Mouse (Mus musculus) C2C12 (cell line): ENCODE data around the gene Cpd. TPM values are rescaled to one million over a fixed set of nuclear protein-coding genes. Genes with fewer than 3 reads are reported as not detected.

Experiments used
- H3K27me3 ChIP-seq: one replicate; pipeline ENCODE4 v1.6.1; 2011; ENCODE audit not compliant: control insufficient read depth, insufficient read depth, insufficient read length
- H3K36me3 ChIP-seq: one replicate; pipeline ENCODE4 v1.6.1; 2011; ENCODE audit not compliant: control insufficient read depth, insufficient read depth
- H3K4me3 ChIP-seq: one replicate; pipeline ENCODE4 v1.5.1; 2011; ENCODE audit warnings: mild to moderate bottlenecking, control low read depth; ENCODE audit not compliant: poor library complexity, insufficient read depth, severe bottlenecking
- H3K79me2 ChIP-seq: one replicate; pipeline ENCODE4 v1.6.1; 2011; ENCODE audit not compliant: control insufficient read depth, insufficient read depth
- H3K79me3 ChIP-seq: one replicate; pipeline ENCODE4 v1.6.1; 2011; ENCODE audit warnings: low read depth, control low read depth
- H3ac ChIP-seq: one replicate; pipeline ENCODE3; 2011; ENCODE audit warnings: low read depth; ENCODE audit not compliant: control insufficient read depth, insufficient read length
- CEBPB ChIP-seq: IDR thresholded peaks from one replicate; pipeline ENCODE4 v1.6.1; 2011; ENCODE audit warnings: low read depth, mild to moderate bottlenecking, control low read depth, moderate library complexity
- CTCF ChIP-seq: IDR thresholded peaks from one replicate; pipeline ENCODE4 v1.5.1; 2011; ENCODE audit not compliant: control insufficient read depth, insufficient read depth, insufficient read length
- FOSL1 ChIP-seq: IDR thresholded peaks from one replicate; pipeline ENCODE4 v1.8.0; 2011; ENCODE audit warnings: mild to moderate bottlenecking, low read length; ENCODE audit not compliant: poor library complexity, insufficient read depth, severe bottlenecking
- MAX ChIP-seq: IDR thresholded peaks from one replicate; pipeline ENCODE4 v1.6.1; 2011; ENCODE audit warnings: mild to moderate bottlenecking, control low read depth
- MYOD1 ChIP-seq: IDR thresholded peaks from one replicate; pipeline ENCODE4 v1.6.1; 2011; ENCODE audit warnings: low read depth; ENCODE audit not compliant: control insufficient read depth, insufficient read length
- MYOG ChIP-seq: IDR thresholded peaks from one replicate; pipeline ENCODE4 v1.6.1; 2011; ENCODE audit not compliant: control insufficient read depth, insufficient read length; ENCODE audit errors: extremely low read depth
- USF1 ChIP-seq: IDR thresholded peaks from one replicate; pipeline ENCODE4 v1.6.1; 2011; ENCODE audit warnings: low read depth, mild to moderate bottlenecking, control low read depth, moderate library complexity
- polyA plus RNA-seq: library from polyadenylated mRNA; unstranded; fragments of >200 nt; fragmentation: generic; extraction: Trizol; gene quantifications from one replicate; pipeline ENCODE4 v1.2.1, GENCODE M21; 2012; ENCODE audit warnings: missing spikeins

The Cpd gene
- polyA plus RNA-seq, 1 experiment: 11.6 TPM

GRCm38 (mm10) chr11:76803266-76803665, 43.6 kb downstream of the Cpd start:
- Histone ChIP-seq H3K27me3 (no peaks in the 10 kb centered on the region), H3K36me3 (peaks cover 68% of the 10 kb centered on the region), H3K79me2 (no peaks in the 10 kb centered on the region), H3K79me3 (no peaks in the 10 kb centered on the region), H3ac (no peak overlapping the region), H3K4me3 (no peak overlapping the region)
- TF ChIP-seq CTCF: no peak
- TF ChIP-seq USF1: no peak
- no peak for TF ChIP-seq MYOD1
- TF ChIP-seq CEBPB: no peak
- no peak for TF ChIP-seq FOSL1
- no peak for TF ChIP-seq MAX
- no peak for TF ChIP-seq MYOG

- H3K79me3 ChIP-seq: no peaks in the 10 kb centered on the region
- no peaks in the 10 kb centered on the region for H3K27me3 ChIP-seq
- no peaks in the 10 kb centered on the region for H3K79me2 ChIP-seq
- no peak overlapping the region for H3K4me3 ChIP-seq
- no peak overlapping the region for H3ac ChIP-seq
- H3K36me3 ChIP-seq: peaks cover 52% of the 10 kb centered on the region
- no peak for TF ChIP-seq CTCF
- no peak for TF ChIP-seq CEBPB
- TF ChIP-seq MYOG: no peak
- no peak for TF ChIP-seq MAX
- TF ChIP-seq USF1: no peak
- TF ChIP-seq MYOD1: no peak
- TF ChIP-seq FOSL1: no peak
These were observed 49.6 kb downstream of the Cpd start for GRCm38 (mm10) chr11:76797236-76797635.

GRCm38 (mm10) chr11:76795326-76795725, 51.5 kb downstream of the Cpd start:
- no peak overlapping the region for H3K4me3 ChIP-seq
- H3K36me3 ChIP-seq: peaks cover 49% of the 10 kb centered on the region
- TF ChIP-seq CTCF (no peak), USF1 (no peak), MAX (no peak), CEBPB (no peak), MYOG (no peak), FOSL1 (no peak), MYOD1 (no peak)
- no peaks in the 10 kb centered on the region for H3K79me3 ChIP-seq
- no peaks in the 10 kb centered on the region for H3K27me3 ChIP-seq
- no peaks in the 10 kb centered on the region for H3K79me2 ChIP-seq
- H3ac ChIP-seq: no peak overlapping the region

GRCm38 (mm10) chr11:76791331-76791730, 55.5 kb downstream of the Cpd start:
- no peak overlapping the region for H3ac ChIP-seq
- TF ChIP-seq MAX: no peak
- no peaks in the 10 kb centered on the region for H3K79me3 ChIP-seq
- no peak overlapping the region for H3K4me3 ChIP-seq
- H3K27me3 ChIP-seq: no peaks in the 10 kb centered on the region
- H3K79me2 ChIP-seq: no peaks in the 10 kb centered on the region
- peaks cover 51% of the 10 kb centered on the region for H3K36me3 ChIP-seq

GRCm38 (mm10) chr11:76789252-76789651, 57.6 kb downstream of the Cpd start:
- H3K4me3 ChIP-seq: no peak overlapping the region
- peaks cover 47% of the 10 kb centered on the region for H3K36me3 ChIP-seq
- H3K79me3 ChIP-seq: no peaks in the 10 kb centered on the region
- H3ac ChIP-seq: no peak overlapping the region
- no peaks in the 10 kb centered on the region for H3K79me2 ChIP-seq
- H3K27me3 ChIP-seq: no peaks in the 10 kb centered on the region
- TF ChIP-seq FOSL1 (no peak), USF1 (no peak)

GRCm38 (mm10) chr11:76775533-76775932, 71.3 kb downstream of the Cpd start:
- no peaks in the 10 kb centered on the region for H3K27me3 ChIP-seq
- no peak overlapping the region for H3K4me3 ChIP-seq
- peaks cover 10% of the 10 kb centered on the region for H3K36me3 ChIP-seq

More at GRCm38 (mm10) chr11:76775533-76775932, 71.3 kb downstream of the Cpd start:
- H3K79me3 ChIP-seq: no peaks in the 10 kb centered on the region
- TF ChIP-seq FOSL1 (no peak), CTCF (no peak), CEBPB (no peak), USF1 (no peak), MYOG (no peak), MAX (no peak), MYOD1 (no peak)
- no peaks in the 10 kb centered on the region for H3K79me2 ChIP-seq
- H3ac ChIP-seq: no peak overlapping the region
